Mouse (Mus musculus): ENCODE data around the gene Sap30.

Gene Sap30

GRCm38 (mm10) chr8:57436437-57436796, 51.2 kb downstream of the Sap30 start:
- no peak for DNase-seq (ENCODE audit: low spot score)

- no peak for DNase-seq (ENCODE audit: low spot score)
Observed at GRCm38 (mm10) chr8:57435768-57436436, 51.8 kb downstream of the Sap30 start.

DNA sequence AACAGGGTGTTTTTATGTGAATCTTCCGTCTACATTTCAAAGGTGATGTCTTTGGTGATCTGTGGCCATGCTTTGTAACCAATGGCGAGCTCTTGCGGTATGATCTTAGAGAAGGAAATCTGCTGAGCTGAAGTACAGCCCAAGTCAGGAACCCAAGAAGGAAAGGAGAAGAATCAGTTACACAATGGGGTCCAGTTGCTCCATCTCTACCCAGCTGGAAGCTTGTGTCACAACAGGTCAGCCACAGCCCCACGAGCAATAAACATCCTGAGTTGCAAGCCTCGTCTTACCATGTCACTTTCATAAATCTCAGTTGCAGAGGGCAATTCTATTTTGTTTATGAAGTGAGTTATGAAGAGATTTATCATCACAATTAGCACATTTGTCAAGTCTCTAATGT, 54.9 kb downstream of the Sap30 start:
- no peak for DNase-seq (ENCODE audit: low spot score)

Measured in spleen, adult 12 weeks (tissue).